Mouse (Mus musculus) adrenal gland, postnatal 4 days (tissue): Measurements from ENCODE around the gene Ppp1r3g. TPM values are rescaled to one million over a fixed set of nuclear protein-coding genes. Genes with fewer than 3 reads are reported as not detected.
"Not testable (repeated sequence)": the region's sequence is repeated elsewhere in the genome, so short reads cannot be mapped to it uniquely, and the experiment has no call there.

ENCODE experiments used
- DNase-seq, 2 experiments: peaks; one replicate each; pipeline ENCODE4 v3.0.0; 2021 to 2022; ENCODE audit warnings: low spot score in 2 of 2, mixed read lengths in 2 of 2
- long read RNA-seq, 2 experiments: library from polyadenylated mRNA; stranded (forward); transcript quantifications; one replicate each; pipeline ENCODE4 v2.0.0; 2021
- total RNA-seq, 2 experiments: library from RNA; stranded (reverse); gene quantifications; 2 replicates each; pipeline ENCODE4 v1.2.3; 2021

The Ppp1r3g gene
- total RNA-seq: under 1 TPM; 0.20 to 0.51 TPM
- long read RNA-seq, experiment 1, partial matches to known transcripts: 0 of 1 reads
- long read RNA-seq, experiment 1, other reads (novel, unspliced or antisense): 0 of 1 reads
- long read RNA-seq, experiment 2: 0 reads

DNA sequence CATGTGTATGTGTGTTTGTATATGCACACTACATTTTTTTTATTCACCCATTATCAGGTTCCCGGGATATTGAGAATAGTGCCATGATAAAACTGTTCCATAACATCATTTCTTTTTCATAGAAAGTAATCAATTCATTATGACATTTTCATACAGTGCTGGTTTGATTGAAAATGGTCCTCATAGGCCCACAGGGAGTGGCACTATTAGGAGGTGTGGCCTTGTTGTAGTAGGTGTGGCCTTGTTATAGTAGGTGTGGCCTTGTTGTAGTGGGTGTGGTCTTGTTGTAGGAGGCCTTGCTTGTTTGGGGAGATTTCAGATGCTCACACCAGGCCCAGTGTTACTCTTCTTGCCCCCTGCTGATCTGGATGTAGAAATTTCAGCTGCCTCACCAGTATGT lies at the start of gene Ppp1r3g:
TSS of gene Ppp1r3g (plus strand) at position 301 of the 400 bp plus-strand sequence.
- no peak for DNase-seq

DNA sequence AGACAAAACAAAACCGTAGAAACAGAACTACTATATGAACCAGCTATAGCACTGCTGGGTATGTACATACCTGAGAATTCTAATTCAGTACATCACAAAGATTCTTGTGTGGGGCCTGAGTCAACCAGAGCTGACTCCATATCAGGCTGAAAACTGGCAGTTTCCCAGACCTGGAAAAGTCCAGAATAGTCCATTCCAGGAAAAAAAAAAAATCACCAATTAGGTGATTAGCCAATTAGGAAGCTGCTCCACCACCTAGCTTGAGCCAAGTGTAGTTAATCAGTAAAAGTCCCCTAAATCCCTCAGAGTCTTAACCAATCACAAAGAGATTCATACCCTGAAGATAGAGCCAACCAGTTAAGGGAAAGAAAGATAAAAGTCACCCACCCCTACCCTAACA lies 47.2 kb upstream of the Ppp1r3g start:
- DNase-seq: no peak

GRCm38 (mm10) chr13:35937991-35938390 lies 20.6 kb upstream of the Ppp1r3g start:
- DNase-seq: no peak

DNA sequence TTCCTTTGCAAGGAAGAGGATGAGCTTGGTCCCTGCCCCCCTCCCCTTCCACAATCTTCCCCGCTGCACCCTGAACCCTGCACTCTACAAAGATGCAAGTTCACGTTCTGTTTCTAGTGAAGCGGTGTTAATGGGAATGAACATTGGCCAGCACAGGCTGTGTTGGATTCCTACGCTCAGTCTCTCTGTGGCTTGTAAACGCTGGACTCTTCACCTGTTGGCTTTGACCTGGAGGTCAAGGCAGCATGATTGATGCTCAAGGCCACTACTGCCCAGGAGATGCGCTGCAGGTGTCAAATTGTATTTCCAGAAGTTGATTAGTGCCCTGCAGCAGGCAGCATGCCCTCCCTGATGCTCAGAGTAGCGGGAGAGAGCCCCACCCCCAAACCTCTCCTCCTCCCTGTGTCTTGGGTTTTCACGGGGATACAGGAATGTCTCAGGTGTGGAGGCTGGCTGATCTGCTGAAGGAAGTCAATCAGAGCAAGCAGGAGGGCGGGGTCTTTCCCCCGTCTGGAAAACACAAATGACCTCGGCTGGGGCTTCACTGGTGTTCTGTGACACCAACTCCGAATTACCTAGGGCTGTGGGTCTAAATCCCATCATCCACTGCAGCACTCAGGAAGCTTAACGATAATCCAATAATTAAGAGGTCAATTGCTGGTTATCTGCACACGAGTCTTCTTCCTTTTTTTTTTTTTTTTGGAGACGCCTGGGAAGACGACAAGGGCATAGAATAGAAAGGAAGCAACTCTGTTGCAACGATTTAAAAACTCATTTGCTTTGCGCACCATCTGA lies 18.6 kb upstream of the Ppp1r3g start:
- no peak for DNase-seq

DNA sequence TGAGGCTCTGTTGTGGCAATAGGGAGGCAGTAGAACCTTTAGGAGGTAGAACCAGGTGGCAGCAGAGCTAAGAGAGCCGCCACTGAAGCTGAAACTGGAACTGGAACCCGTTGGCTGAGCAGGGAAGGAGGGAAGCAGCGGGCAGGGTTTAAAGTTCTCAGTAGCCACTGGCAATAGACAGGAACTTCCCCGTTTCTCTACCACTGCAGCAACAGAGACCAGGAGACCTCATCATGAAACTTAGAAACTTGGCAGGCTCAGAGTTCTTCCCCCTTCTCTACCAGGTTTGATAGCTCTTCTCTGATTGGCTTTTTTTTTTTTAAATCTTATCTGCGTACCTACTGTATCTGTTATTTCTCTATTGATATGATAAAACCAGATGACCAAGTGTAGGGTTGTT lies 17.7 kb upstream of the Ppp1r3g start:
- DNase-seq: no peak

DNA sequence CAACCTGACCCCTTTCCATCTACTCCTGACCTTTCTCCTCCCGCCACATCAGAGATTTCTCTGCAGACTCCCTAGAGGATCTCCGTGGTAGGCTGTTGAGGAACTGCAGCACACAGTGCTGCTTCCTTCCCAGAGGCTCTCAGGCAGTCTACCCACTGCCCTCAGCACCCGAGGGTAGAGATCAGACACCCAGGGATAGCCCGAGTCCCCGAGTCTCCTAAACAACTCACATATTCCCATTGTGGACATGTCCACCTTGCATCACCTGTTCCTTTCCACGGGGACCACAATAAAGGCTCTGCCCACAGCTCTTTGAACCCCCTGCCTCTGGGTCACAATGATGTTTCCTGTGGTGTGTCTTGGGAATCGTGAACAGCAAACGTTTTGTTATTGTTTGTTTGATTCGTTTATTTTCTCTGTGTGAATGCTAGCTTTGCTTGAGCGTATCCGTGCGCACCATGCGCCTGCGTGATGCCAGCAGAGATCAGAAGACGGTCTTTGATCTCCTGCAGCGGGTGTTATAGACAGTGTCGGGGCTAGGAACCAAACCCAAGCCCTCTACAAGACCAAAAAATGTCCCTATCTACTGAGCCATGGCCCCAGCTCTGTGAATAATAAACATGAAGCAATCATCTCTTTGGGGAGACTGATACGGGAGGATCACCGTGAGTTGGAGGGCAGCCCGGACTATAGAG lies 11.8 kb upstream of the Ppp1r3g start:
- no peak for DNase-seq

DNA sequence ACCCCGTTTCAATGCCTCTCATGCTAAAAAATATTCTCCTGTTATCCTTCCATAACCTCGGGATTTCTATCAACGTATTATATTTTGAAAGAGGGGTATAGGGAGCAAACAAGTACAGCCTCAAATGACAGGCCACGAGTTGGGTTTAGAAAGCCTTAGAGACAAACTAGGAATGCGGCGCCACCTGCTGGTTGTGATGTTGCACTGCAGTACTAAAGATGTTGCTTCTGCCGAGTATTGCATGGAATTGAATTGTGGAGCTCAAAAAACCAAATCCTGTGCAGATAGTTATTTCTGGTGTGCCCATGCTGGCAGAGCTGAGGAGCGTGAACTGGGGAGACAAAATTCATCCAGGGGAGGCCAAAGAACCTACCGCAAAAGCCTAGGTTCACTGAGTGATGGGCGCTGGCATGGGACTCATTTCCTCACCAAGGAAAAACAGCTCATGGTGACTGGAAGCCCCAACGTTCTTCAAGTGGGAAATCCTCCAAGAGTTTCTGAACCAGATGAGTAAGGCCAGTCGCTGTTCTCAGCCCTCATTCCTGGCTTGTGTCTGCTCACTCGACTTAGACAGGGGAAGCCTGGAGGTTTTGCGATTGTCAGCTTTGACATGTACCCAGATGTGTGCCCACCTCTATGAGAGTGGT lies 11.2 kb upstream of the Ppp1r3g start:
- peak; percentile 50 to 59 for DNase-seq

GRCm38 (mm10) chr13:35949814-35950455 lies 8.7 kb upstream of the Ppp1r3g start:
- no peak for DNase-seq

DNA sequence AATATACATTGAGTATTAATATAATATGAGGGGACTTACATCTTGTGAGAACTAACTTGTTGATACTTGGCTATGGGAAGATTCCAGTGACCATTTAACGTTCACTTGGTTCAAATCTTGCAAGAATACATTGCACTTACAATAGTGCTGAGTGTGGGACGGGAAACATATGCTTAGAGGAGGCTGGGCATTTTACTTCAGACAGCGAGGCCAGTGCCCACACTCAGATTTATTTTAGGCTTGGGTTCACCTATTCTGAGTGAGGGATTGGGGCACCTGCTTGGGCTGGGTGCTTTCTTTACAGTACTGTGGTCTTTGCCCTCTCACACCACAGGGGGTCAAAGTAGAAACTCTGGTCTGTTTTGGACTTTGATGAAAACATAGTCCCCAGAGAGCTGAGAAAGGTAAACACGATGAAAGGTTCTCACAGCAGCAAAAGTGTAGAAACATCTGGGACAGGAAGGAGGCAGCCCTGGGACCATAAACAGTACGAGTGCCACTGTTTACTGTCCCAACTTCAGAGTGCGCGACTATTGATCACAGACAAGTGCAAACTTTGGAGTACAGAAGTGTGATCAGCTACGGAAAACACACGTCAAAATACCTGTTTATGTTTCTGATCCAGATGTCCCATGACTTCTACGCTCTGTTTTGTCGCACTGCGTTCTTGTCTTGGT lies 890 bp downstream of the Ppp1r3g start:
- no peak for DNase-seq

DNA sequence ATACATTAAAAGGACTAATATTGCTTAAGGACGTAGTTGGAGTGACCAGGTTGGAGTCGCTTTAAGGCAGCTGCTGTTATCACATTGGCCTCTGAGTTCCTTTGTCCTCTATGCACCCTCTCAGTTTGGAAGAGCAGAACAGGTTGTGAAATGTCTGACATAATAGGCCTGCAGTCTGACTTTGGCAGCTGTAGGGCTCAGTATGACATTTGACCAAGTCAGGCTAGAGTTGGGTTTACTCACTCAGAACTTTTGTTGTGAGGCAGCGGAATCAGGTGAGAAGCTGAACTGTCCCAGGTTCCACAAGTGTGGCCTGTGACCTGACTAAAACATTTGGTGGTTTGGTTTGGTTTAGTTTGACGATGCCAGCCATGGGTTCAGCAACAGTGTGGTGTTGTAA lies 4.9 kb downstream of the Ppp1r3g start:
- no peak for DNase-seq

GRCm38 (mm10) chr13:35967690-35968089 lies 9.1 kb downstream of the Ppp1r3g start:
- DNase-seq: no peak

- no peak for DNase-seq
Observed at GRCm38 (mm10) chr13:35968131-35968718, 9.6 kb downstream of the Ppp1r3g start.

- no peak for DNase-seq
Observed at GRCm38 (mm10) chr13:35968719-35969430, 10.2 kb downstream of the Ppp1r3g start.

DNA sequence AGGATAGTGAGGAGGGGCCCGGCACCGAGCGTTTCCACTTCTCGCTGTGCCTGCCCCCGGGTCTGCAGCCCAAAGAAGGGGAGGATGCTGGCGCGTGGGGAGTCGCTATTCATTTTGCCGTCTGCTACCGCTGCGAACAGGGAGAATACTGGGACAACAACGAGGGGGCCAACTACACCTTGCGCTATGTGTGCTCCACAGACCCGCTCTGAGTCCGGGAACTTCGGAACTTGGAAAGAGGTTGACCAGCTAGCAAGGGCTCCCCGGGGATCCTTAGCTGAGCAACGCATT lies 10.7 kb downstream of the Ppp1r3g start:
- DNase-seq: no peak

- no peak for DNase-seq
Observed at GRCm38 (mm10) chr13:35969829-35970228, 11.2 kb downstream of the Ppp1r3g start.

GRCm38 (mm10) chr13:35976912-35977311 lies 18.3 kb downstream of the Ppp1r3g start:
- DNase-seq: no peak

DNA sequence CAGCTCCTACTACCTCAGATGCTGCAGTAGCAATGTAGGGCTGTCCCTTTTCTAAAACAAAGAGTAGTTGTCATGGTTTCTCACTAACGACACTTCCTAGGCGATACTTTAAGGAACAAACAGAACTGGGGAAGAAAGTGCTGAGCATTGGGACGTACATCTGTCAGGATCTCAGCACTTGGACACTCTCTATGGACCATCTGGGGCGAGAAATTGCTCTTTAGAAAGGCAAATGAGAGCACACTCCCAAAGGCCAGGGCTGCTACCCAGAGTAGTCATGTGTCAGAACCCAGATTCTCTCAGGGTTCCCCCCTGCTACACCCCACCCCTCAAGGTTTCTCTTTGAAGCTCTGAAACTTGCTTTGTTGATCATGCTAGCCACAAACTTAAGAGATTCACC lies 21.8 kb downstream of the Ppp1r3g start:
- DNase-seq: no peak

GRCm38 (mm10) chr13:35982985-35983384 lies 24.3 kb downstream of the Ppp1r3g start:
- DNase-seq: no peak

DNA sequence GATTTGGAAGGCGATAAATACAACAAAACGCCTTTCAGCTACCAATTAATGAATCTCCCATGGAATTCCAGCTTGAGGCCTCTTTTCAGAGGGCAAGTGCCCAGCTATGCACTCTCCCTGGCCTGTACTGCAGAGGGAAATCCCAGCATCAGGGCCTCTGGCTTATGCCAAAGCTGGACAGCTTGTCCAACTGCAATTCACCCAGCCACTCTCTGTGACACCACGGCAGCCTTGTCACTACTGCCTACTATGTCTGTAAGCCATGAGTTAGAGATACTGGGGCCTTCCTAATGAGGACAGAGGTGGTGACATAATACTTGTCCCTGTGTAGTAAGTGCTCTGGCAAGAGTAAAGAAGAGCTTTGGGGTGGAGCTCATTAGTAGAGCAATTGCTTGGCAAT lies 30.7 kb downstream of the Ppp1r3g start:
- DNase-seq: no peak

DNA sequence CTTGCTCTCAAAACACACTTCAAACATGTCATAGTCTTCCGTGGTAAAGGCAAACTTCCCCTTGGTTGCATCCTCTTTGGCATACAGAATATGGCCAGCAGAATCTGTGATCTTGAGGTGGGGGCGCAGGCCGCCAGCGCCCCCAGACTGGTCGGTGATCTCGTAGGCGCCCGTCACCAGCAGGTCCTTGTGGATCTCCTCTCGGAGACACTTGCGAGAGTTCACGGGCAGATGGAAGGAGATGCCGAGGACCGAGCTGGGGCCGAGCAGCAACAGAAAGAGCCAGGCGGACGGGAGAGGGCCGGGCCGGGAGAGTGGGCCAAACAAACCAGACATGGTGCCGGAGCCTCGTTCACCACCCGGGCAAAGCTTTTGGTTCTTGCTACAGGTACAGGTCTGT lies 32.5 kb downstream of the Ppp1r3g start:
- DNase-seq: not testable (repeated sequence)
